Mouse (Mus musculus): ENCODE measurements at regions not wholly inside any gene's neighbourhood (a gene's known extent, or its start where the extent isn't known, plus 50 kb on each side); places are given as distances from the start of the nearest gene placed in this dataset.

DNA sequence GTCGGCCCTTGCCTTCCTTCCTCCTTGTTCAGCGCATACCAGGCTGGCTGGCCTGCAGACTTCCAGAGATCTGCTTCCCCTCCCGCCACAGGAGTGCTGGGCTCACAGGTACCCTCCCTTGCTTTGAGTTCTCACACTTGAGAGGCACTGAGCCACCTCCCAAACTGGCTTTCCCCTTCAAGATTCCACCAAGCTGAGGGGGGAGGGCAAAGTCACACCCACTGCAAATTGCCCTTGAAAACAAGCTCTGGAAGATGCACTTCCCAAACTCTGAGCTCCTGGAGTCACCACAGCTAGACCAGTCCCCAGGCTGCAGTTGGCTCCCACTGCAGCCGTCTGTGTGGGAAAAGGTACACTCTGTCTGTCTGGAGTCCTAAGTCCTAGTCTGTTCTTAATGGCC lies 142.1 kb upstream of the Slc22a12 start:
- no peak for DNase-seq (ENCODE audit: low spot score in 2 of 2)

DNA sequence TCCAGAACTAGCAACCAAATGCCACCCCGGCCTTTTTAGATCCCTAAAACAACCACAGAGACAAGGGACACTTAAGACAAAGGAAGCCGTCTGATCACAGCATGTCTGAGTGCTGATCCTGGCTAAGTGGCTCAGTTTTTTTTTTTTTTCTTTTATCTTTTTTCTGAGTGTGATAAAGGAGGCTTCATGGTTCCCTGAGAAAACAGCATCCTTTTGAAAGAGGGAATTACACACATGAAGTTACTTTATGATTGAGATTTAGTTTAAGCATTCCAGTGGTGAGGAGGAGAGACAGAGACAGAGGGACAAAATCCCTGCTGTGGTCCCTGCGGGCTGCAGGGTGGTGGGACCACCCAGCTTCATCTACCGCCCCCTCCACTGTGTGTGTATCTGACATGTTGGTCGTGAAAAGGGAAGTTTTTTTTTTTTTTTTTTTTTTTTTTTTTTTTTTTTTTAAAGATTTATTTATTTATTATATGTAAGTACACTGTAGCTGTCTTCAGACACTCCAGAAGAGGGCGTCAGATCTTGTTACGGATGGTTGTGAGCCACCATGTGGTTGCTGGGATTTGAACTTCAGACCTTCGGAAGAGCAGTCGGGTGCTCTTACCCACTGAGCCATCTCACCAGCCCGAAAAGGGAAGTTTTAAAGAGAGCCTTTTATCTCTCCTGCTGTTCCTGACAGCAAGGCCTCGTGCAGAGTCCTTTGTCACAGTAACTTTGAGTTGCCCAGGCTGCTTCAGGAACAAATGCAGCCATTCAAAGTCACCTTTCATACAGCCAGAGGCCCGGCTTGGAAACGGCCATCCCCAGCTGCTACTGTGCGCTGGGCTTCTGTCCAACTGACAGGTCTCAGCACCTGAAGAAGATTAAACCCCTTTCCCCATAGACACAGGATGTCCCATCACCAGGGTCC lies 136.8 kb upstream of the Slc22a12 start:
- DNase-seq (ENCODE audit: low spot score in 2 of 2) = no peak

DNA sequence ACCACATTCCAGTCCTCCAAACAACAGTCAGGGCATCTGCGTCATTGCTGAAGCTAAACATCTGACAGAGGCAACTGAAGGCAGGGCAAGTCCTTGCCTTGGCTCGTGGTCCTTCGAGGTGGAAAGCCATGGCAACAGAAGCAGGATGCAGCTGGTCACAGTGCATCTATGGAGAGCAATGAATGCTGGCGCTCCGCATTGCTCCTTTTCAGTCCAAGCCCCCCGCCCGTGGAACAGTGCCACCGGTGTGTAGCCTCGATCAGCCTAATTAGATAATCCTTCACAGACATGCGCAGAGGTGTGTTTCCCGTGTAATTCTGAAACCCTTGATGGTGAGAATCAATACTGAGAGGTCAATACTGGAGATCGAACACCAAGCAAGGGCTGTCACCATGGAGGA lies 134.7 kb upstream of the Slc22a12 start:
- DNase-seq (ENCODE audit: low spot score in 2 of 2) = no peak

DNA sequence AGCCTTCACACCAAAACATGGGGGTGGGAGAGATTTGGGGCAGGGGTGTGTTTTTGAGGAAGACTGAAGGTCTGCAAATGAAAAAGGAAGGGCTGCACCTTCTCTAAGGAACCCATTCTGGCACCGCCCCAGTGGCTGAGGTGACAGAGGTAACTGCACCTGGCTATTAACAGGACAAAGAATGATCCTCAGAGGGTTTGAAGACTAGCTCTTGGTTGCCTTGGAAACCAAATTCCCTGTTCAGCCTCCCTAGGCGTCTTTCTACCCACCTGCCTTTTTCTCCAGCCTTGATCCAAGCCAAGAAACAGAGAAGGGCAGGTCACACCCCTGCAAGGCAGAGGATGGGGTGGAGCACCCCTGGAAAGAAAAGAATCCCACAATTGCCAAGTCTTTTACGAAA lies 132.8 kb upstream of the Slc22a12 start:
- DNase-seq (ENCODE audit: low spot score in 2 of 2) = no peak

DNA sequence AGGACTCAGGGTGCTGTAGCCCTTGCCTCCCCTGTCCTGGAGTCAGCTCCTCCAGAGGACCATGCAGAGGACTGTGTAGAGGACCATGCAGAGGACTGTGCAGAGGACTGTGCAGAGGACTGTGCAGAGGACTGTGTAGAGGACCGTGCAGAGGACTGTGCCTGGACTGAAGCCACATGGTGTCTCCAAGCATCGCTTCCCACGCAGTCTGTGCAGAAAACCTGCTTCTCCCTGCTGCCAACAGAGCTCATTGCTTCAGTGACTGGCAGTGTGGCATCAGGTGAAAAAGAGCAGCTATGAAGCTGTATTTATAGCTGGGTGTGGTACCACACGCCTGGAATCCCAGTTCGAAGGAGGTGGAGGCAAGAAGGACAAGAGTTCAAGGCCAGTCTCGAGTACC lies 128.9 kb upstream of the Slc22a12 start:
- peak in 1 of 2 experiments; percentile 42 for DNase-seq (ENCODE audit: low spot score in 2 of 2)

DNA sequence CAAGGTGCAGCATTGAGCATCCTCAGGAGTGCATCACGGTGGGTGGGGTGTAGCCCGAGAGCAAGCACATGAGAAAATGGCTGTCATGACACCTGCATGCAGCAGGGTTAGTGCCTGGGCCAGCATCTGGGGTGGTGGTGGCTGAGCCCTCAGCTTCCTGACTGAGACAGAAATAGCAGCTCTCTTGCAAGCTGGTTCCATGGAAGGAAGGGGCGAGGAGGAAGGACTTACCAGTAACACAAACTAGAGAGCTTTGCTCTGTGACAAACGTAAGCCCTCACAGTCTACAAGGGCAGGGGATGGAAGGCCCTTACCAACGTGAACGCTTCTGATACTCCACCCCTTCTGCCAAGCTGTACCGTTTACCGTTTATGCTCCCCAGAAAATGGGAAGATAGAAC lies 127.0 kb upstream of the Slc22a12 start:
- DNase-seq (ENCODE audit: low spot score in 2 of 2) = no peak

DNA sequence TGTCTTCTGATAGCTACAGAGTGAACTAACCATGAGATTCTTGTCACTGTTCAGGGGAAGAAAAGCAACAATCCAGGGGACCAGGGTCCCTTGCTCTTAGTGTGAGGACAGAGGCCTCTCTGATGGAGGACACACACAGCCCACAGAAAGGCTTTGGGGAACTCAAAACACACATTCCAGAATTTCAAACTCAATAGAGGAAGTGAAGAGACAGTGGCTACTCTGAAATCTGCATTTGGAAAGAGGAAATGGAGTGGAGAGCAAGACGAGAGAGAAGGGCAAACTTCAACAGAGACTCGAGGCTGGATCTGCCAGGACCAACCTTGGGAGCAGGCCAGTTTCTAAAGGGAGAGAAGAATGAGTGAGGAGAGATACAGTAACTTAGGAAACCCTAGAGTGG lies 125.7 kb upstream of the Slc22a12 start:
- no peak for DNase-seq (ENCODE audit: low spot score in 2 of 2)

DNA sequence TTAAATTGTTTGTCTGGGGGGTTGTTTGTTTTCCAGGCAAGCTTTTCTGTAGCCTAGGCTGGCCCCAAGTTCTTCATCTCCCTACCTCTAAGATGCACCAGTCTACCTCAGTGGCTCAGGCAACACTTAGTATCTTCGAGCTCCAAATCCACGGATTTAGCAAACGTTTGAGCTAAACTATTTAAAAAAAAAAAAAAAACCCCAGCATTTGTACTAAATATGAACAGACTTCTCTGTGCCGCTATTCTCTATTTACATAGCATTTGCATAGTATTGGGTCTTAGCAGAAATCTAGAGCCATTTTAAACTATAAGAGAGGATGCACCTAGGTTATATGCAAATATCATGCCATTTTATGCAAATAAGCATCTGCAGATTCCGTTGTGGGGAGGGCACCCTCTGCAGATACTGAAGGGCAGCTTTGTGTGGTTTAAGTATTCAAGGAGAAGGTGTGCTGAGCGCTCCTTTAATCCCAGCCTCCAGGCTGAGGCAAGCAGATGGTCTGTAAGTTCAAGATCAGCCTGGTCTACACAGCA lies 123.4 kb upstream of the Slc22a12 start:
- DNase-seq (ENCODE audit: low spot score in 2 of 2) = no peak

DNA sequence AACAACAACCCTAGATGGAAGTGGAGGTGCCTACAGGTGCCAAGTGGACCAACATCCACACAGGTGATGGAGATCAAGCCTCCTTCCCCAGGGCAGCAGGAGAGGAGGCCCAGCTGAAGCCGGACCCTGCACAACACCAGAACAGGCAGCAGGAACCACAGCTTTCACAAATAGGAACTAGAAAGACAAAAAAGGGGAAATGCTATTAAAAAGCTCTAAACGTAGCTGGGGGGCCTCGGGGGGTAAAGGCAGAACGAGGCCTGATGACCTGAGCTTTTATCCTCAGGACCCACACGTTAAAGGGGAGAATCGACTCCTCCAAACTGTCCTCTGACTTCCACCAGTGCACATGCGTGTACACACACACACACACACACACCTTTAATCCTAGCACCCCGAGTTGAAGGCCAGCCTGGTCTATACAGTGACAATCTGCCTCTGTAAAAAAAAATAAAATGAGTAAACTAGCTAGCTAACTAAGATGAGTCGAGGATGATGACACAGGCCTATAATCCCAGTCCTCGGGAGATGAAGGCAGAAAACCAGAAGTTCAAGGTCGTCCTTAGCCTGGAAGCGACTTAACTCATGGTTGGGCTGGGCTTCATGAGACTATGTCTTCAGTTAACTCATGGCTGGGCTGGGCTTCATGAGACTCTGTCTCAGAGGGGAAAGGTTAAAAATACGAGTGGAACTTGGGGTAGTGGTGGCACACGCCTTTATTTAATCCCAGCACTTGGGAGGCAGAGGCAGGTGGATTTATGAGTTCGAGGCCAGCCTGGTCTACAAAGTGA lies 122.6 kb upstream of the Slc22a12 start:
- no peak for DNase-seq (ENCODE audit: low spot score in 2 of 2)

DNA sequence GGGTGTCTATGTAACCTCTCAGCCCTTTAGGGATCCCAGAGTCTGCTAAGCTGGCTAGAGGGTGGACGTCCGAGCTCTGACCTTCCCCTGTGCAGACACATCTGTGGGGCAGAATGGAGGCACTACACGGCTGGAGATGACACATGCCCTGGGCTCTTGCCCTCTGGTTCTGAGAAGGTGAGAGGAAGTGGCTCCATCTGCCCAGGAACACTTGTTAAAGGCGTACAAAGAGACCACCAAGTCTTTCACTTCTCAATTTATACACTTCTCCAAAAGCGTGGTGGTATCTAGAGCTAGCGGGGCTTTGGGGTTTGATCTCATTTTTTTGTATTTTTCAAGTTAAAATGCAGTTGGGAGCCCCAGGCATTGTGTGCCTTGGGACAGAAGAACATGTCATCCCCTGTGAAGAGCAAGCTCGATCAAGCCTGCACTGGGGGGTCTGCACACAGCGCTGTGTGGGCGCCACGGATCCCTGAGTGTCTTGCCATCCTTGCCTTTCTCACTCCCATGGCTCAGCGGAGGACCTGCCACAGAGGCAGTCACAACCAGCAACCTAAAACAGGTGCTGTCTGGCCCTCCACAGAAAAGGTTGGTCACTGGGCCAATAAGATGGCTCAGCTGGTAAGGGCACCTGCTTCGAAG lies 121.6 kb upstream of the Slc22a12 start:
- no peak for DNase-seq (ENCODE audit: low spot score in 2 of 2)

DNA sequence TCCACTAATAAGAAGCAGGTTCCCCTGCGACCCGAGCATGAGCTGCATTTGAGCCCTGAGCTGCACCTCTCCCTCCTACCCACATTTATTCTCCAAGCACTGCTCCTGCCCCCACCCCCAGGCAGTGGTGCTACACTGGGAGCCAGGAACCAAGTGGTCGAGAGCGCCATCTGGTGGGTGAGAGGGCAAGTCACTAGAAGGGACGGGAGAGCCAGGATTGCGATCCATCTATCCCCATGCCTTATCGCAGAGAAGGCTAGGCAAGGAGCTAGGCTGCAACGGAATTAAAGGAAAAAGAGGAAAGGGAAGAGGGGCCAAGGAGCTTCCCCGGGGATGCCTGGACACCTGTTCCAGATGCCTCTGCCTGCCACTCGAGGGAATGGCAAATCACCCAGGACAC lies 120.6 kb upstream of the Slc22a12 start:
- peak; percentile 73 to 87 for DNase-seq (ENCODE audit: low spot score in 2 of 2)

DNA sequence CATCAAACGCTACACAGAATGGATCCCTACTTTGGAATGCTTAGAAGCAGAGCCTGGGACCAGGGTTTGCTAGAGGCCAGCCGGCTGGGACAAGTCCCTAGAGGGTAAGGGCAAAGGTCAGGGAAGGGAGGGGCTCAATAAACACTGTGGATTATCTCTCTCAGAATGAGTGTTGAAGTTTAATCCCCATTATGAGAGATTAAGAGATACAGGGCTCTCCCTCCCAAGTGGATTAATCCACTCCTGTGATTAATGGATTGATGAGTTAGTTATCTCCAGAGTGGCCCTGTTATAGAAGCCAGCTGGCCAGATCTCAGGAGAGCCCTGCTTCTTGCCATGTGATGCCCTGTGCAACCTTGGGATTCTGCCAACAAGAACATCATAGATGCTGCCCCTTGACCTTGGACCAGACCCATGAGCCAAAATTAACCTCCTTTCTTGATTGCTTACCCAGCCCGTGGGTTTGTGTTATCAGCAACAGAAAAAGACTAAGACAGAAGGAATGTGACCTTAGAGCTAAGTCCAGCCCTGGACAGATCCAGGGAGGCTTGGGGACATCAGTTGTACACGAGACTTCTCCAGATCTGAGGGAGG lies 119.6 kb upstream of the Slc22a12 start:
- no peak for DNase-seq (ENCODE audit: low spot score in 2 of 2)

DNA sequence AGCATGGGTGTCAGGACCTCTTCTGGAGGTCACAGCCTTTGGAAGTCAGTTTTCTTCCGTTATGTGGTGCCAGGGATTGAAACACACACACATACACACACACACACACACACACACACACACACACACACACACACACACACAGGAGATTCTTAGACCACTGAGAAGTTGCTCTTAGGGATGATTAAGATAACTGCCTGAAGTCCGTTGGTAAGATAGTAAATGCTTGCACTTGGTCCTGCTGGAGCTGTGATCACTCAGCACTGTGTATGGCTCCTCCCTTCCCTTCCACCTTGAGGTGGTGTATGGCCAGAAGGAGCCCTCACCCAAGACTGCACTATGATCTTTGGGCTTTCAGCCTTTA lies 118.7 kb upstream of the Slc22a12 start:
- no peak for DNase-seq (ENCODE audit: low spot score in 2 of 2)

DNA sequence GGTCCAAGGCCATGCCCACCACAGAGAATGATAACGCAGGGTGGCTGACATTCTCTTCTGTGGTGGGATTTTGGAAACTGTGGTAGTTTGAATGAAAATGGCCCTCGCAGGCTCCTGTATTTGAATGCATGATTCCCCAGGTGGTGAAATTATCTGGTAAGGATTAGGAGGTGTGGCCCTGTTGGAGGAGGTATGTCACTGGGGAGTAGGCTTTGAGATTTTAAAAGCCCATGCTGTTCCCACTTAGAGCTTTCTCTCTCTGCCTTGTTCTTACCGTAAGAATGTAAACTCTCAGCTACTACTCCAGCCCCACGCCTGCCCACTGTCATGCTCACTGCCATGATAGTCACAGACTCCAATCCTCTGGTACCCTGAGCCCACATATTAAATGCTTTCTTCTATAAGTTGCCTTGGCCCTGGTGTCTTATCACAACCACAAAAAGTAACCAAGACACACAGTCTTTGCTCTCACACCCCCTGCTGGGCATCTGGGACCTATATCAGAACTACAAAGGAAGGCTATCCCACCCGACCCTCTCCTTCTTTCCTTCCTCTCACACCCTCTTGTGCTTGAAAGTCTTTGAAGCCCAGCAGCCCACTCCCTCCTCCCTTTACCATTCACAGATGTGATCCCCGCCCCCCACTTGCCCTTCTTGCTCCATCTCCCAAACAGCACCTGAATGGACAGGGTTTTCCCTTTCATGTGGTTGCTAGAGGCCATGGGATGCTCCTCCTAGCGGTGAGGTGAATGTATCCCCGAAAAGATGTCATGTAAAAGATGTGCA lies 118.1 kb upstream of the Slc22a12 start:
- no peak for DNase-seq (ENCODE audit: low spot score in 2 of 2)

DNA sequence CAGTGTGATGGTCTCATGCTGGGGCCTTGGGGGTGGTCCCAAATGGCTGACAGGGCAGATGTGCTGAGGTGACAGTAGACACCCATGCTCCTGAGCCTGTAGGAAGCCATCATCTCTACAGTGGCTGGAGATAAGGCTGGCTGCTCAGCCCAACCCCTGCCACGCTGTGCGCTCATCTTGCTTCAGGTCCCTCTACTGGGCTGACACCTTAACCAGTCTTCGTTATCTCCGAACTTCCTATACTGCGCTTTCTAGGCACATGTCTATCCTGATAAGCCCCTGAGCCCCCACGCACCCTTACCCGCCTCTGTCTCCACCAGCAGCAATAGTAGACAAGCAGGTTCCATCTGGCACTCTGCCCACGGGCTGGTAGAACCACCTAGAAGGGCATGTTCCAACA lies 117.3 kb upstream of the Slc22a12 start:
- DNase-seq (ENCODE audit: low spot score in 2 of 2) = no peak

DNA sequence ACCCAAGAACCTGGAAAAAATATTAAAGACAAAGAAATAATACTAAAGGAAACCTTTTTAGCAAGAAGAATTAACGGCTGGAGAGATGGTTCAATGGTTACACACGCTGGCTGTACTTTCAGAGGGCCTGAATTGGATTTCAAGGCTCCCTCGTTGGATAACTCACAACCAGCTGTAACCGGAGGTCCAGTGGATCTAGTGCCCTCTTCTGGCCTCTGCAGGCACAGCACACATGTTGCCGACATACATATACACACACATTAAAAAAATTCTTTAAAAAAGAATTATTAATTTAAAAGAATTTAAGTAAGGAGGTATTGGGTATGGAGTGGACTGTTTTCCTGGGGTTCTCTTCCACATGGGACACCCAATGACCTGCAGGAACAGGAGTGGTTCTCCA lies 111.7 kb upstream of the Slc22a12 start:
- no peak for DNase-seq (ENCODE audit: low spot score in 2 of 2)

DNA sequence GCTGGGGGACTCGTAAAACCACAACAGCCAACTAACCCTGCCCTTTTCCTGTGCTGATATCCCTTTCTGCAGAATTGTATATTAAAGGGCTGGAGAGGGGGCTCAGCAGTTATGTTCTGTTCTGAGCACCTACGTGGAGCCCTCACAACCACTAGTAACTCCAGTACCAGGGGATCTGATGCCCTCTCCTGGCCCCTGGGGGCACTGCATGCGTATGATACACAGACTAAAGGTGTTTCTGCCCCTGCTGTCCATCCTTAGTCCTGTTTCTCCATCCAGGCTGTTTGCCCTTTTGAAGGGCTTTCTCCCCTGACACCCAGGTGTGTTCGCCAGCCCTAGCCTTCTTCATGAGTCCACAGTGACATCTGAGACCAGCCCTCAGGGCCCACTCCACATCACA lies 109.9 kb upstream of the Slc22a12 start:
- no peak for DNase-seq (ENCODE audit: low spot score in 2 of 2)

DNA sequence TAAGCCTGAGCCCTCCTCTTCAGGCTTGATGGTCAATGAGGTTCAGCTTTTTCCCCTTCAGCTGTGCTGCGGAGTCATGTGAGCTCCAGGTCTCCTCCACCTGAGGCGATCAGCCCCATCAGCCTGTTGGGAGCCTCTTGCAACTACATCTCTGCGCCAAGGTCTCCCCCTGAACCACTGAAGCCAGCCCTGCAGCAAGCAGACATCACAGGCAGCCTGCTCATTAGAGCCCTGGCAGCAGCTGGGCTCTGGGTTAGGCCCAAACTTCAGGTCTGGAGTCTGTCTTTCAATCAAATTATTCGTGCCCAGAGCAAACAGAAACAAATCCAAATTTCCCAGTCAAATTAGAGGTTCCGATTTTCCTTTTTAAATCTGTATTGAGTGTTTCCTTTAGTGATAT lies 108.4 kb upstream of the Slc22a12 start:
- no peak for DNase-seq (ENCODE audit: low spot score in 2 of 2)

DNA sequence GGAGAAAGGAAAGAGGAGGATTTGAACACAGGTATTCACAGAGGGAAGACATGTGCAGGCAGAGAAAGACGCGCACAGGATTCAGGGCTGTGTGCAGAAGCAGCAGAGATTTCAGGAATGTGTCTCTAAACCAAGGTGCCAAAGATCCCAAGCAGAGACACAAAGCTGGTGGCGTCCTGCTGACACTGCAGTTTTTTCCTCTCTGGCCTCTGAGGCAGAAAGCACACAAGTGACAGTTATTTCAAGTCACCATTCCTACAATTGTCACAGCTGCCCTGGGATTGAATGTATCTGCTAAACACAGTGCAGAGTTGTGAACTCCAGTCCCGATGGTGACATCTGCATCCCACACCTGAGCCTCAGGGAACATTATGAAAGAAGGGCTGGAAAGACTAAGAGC lies 107.1 kb upstream of the Slc22a12 start:
- no peak for DNase-seq (ENCODE audit: low spot score in 2 of 2)

DNA sequence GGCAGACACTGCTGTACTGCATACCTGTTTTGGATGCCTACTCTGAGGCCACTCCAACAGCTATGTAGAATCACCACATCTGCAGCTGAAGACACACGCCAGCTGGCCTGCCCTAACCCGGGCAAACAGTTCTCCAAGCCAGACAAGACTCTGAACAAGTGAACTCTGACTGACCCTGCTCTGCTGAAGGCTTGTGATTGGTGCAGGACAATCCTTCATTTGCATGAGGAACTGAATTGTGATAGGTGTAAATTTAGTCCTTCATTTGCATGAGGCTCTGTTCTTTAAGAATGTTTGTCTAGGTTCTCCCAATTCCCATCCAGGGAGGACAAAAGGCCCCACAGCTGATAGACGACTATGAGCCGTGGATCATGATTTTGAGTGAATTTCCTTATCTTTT lies 104.9 kb upstream of the Slc22a12 start:
- no peak for DNase-seq (ENCODE audit: low spot score in 2 of 2)

DNA sequence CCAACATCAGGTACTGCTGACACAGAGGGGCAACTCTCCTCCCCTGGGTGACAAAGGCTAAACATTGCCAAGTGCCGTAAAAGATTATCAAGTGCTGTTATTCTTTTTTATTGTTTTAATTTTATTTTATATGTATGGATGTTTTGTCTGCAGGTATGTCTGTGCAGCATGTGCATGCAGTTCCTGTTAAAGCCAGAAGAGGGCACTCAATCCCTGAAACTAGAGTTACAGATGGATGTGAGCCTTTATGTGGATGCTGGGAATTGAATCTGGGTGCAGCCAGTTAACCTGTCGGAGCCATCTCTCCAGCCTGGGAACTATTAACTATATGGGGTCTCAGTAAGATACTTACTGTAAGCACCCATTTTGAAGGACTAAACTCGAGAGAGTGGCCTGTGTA lies 104.4 kb upstream of the Slc22a12 start:
- no peak for DNase-seq (ENCODE audit: low spot score in 2 of 2)

Measured in frontal cortex, postnatal 10 days (tissue).